Mouse (Mus musculus) thymus, postnatal 14 days (tissue): ENCODE data around the gene Itgb2.
A peak's percentile ranks its signal among the peaks of the same experiment; 100 is the strongest.

Source experiments
- DNase-seq: peaks from one replicate; pipeline ENCODE4 v3.0.0; 2021

Gene Itgb2

GRCm38 (mm10) chr10:77517066-77517620 lies 12.9 kb upstream of the Itgb2 start:
- DNase-seq, result peak; percentile 84

DNA sequence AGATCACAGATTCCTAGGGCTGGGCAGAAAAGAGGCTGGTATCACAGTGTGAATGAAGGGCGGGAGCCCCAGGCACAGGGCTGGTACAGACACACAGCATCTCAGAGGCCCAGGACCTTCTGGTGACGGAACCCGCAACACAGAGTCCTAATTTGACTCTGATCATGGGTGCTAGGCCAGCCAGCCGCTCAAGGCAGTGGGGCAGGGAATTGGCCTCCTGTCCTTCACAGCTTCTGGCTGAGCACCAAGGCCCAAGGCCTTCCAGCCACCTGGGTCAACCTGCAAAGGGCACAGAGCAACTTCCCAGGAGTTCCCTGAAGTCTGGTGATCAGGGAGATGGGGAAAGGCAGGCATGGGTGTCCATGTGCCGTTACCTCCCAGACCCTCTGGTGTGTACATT lies 12.3 kb upstream of the Itgb2 start:
- DNase-seq, result no peak

- DNase-seq, result no peak
Observed at GRCm38 (mm10) chr10:77519191-77519590, 10.9 kb upstream of the Itgb2 start.

GRCm38 (mm10) chr10:77520497-77520896 lies 9.6 kb upstream of the Itgb2 start:
- DNase-seq, result peak; percentile 73

GRCm38 (mm10) chr10:77522021-77522731 lies 7.9 kb upstream of the Itgb2 start:
- peak; percentile 91 for DNase-seq

DNA sequence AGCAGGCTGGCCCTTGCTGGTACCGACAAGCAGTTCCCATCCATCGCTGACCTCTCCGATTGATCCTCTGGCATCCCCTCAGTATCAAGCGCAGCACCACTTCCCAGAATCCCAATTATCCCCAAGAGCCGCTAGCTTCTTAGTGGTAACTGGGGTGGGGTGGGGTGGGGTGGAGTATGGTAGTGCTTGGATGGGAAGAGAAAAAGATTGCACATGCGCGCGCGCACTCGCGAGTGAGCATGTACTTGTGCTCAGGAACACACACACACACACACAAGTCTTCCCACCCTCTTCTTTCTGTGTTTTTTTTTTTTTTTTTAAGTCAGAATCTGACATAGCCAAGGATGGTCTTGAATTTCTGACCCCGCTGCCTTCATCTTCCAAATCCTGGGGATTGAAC lies 7.3 kb upstream of the Itgb2 start:
- peak; percentile 60 for DNase-seq

DNA sequence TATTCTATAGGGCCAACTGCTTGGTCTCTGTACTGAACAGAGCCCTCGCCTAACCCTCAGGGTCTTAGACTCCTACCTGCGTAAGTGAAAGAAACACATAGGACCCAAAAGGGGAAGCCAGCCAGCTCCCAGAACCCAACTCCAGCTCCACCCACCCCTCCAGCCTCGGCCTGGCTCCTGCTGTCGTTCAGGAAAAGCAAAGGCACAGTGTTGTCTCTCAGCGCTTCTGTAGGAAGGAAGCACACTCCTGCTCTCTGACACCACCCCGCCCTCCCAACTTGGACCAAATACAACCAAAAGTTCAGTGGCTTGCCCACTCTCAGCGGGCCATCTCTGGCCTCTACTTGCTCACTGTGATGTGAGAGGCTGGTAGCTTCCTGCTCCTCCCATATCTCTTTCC lies 6.7 kb upstream of the Itgb2 start:
- peak; percentile 37 for DNase-seq

GRCm38 (mm10) chr10:77526488-77526887 lies 3.6 kb upstream of the Itgb2 start:
- DNase-seq, result no peak

GRCm38 (mm10) chr10:77528634-77529033 lies 1.4 kb upstream of the Itgb2 start:
- DNase-seq, result no peak

- peak; percentile 71 for DNase-seq
Observed at GRCm38 (mm10) chr10:77531026-77532019, 1.3 kb downstream of the Itgb2 start.

DNA sequence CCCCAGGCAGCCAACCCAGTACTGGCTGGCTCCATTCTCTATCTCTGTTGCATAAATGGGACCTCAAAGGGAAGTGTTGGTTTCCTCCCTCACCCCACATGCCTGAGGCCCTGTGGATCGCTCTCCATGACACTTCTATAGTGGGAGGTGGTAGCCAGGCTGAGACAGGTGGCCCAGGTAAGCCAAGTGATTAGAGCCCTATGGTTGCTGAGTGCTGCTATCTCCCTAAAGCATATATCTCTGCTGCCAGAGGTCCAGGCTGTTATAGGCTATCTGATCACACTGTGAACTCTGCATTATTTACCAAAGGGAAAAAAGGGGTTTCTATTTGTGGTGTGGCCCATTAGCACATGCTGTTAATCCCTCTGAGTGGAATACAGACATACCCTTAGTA lies 2.0 kb downstream of the Itgb2 start:
- peak; percentile 29 for DNase-seq

- DNase-seq, result no peak
Observed at GRCm38 (mm10) chr10:77536727-77537126, 6.7 kb downstream of the Itgb2 start.

- DNase-seq, result peak; percentile 57
Observed at GRCm38 (mm10) chr10:77537215-77538209, 7.5 kb downstream of the Itgb2 start.

DNA sequence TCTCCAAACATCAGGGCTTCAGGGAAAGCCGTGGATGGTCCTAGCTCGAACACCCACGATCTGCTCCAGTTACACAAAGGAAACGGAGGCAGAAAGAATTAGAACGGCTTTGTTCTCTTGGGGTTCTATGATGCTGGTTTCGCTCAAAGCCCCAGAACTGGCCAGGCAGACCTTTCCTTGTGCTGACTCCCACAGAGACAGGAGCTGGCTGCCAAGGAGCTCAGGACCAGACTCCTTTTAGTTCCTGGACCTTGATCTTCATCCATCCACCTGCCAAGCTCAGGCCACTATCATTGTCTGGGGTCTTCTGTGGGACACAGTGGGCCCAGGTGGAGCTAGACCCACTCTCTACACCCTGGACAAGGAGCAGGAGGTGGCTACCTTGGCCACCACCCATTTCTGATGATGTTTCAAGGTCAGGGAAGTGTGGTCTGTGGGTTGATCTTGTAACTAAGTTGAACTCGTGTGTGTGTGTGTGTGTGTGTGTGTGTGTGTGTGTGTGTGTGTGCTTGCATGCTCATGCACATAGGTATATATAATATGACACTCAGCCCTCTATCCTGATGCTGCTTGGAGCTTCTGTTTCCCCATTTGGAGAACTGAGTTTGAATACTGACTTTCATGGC lies 9.4 kb downstream of the Itgb2 start:
- no peak for DNase-seq

- DNase-seq, result no peak
Observed at GRCm38 (mm10) chr10:77540576-77541102, 10.6 kb downstream of the Itgb2 start.

DNA sequence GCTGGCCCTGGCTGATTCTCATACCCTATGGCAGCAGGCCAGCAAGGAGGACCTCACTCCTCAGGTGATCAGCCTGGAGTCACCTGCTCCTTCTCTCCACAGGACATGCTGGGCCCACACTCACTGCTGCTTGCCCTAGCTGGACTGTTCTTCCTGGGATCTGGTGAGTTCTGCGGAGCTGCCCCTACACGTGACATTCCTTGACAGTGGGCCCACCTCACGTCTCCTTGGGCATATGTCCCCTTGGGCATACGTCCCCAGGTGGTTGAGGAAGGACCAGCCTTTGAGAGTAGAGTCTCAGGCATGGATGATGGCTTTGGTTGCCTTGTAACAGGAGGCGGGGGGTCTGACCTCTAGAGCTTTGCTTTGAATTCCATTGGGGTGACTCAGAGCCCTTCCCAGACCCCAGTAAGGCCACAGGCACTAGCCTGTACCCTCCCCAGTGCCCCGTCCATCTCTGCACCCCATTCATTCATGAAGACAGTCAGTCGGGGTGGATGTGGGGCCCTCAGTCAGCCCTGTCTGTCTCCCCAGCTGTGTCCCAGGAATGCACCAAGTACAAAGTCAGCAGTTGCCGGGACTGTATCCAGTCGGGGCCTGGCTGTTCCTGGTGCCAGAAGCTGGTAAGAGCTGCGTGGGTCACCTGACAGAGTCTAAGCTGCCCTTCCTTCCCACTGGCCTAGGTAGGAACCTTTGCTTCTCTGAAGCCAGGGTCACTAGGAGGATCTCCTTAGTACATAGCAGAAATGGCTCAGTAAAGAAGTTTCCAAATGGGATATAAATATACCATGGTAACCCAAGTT lies 12.0 kb downstream of the Itgb2 start:
- no peak for DNase-seq

DNA sequence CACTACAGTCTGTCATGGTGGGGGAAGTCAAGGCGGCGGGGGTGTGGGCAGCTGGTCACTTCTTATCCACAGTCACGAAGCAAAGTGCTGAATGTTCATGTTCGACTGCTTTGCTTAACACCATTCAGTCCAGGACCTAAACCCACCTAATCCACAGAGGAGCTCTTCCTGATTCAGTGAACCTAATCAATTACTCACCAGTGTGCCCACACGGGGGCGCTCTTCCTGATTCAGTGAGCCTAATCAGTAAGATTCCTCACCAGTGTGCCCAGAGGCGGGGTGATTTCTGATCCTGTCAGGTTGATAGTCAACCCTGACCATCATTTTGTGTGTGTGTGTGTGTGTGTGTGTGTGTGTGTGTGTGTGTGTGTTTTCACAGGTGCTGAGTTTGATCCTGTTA lies 13.2 kb downstream of the Itgb2 start:
- DNase-seq, result peak; percentile 57

DNA sequence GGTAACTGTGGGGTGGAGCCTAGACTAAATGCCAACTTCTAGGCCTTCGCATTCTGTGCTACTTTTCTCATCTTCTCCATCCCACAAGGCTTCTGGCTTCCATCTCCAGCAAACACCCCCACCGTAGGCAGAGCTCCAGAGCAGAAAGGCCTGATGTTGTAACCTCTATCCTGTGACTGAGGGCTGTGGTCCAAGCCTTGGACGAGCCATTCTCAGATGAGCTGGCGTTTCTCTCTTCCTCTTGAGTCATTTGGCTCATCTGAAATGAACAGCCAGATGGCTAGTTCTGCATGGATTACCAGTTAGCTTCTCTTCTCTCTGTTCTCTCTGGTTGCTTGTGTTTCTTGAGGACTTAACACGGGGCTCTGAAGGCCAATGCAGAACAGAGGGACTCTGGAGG lies 14.9 kb downstream of the Itgb2 start:
- DNase-seq, result no peak

GRCm38 (mm10) chr10:77548576-77548975 lies 18.5 kb downstream of the Itgb2 start:
- DNase-seq, result no peak

- no peak for DNase-seq
Observed at GRCm38 (mm10) chr10:77550874-77551273, 20.8 kb downstream of the Itgb2 start.

DNA sequence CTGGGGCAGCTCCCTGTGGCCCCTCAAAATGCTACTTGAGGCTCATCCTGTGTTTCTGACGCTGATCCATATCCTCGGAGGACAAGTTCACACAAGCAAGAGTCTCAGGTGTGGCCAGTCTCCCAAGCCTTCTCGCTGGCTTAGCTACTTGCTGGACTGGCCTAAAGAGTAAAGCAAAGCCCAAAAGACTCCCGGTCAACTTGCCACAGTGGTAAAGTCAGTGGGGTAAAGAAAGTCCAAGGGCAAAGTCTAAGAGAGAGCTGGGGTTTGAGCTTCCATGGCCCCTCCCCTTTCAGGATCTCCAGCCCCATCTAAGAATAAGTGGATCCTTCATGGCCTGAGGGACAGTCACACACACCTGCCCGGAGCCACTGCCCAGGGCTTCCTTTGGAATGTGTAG lies 22.1 kb downstream of the Itgb2 start:
- DNase-seq, result no peak
